In genomic region chr2:12221671-12222070, GRCm38 (mm10) we compare ENCODE assay signal across 12 mouse cellular contexts.
DNase-seq lines count a peak whose midpoint lies in the region; ATAC-seq lines count a peak whose summit lies in the region.
"Had no signal": no experiment of that assay in that cellular context is flagged by ENCODE, and none has a peak within 500 bp of the region (broad histone marks: within the 10 kb centered on the region; RNA-seq: fewer than 3 reads in every experiment).

No protein-coding gene starts in this region.

- H3K9me3 ChIP-seq in forebrain, embryonic 15.5 days, result no peaks in the 10 kb centered on the region
- no peaks in the 10 kb centered on the region for H3K9me3 ChIP-seq in forebrain, embryonic 12.5 days
- no peaks in the 10 kb centered on the region for H3K9me3 ChIP-seq in stomach, embryonic 16.5 days (replicated peaks; ENCODE audit: control insufficient read depth, low read length)
- H3K9me3 ChIP-seq: heart, embryonic 13.5 days had no signal

- H3K27me3 ChIP-seq in forebrain, embryonic 15.5 days, result no peaks in the 10 kb centered on the region
- H3K27me3 ChIP-seq in forebrain, embryonic 12.5 days, result no peaks in the 10 kb centered on the region
- no peaks in the 10 kb centered on the region for H3K27me3 ChIP-seq in stomach, embryonic 16.5 days (ENCODE audit: control insufficient read depth, insufficient read depth, low read length)
- H3K27me3 ChIP-seq: heart, embryonic 13.5 days had no signal

- 73% methylated on average over 2 of the region's 2 CpGs for WGBS in forebrain, embryonic 15.5 days
- 81% methylated on average over 2 of the region's 2 CpGs for WGBS in forebrain, embryonic 12.5 days
- WGBS in stomach, embryonic 16.5 days, result 33% methylated on average over 2 of the region's 2 CpGs

- no peaks in the 10 kb centered on the region for H3K36me3 ChIP-seq in forebrain, embryonic 15.5 days
- no peaks in the 10 kb centered on the region for H3K36me3 ChIP-seq in forebrain, embryonic 12.5 days (replicated peaks)
- H3K36me3 ChIP-seq in stomach, embryonic 16.5 days (ENCODE audit: control insufficient read depth, insufficient read depth, low read length), result no peaks in the 10 kb centered on the region

- intact Hi-C loops in left cerebral cortex, postnatal 36 days (cut with DNase I), result no loop called here

- DNase-seq in kidney, postnatal 14 days, result peak; percentile 73
- no peak for DNase-seq in kidney, adult 18-20 months
- DNase-seq in ovary, postnatal 14 days (ENCODE audit: low spot score), result peak; percentile 10
- DNase-seq in ovary, postnatal 10 days (ENCODE audit: low spot score), result no peak
- DNase-seq in left cerebral cortex, postnatal 36 days (ENCODE audit: low spot score in 2 of 2), result no peak
- DNase-seq: cerebellum, adult 18-20 months; gastrocnemius, postnatal 25 days had no signal

- H3K4me1 ChIP-seq in forebrain, embryonic 15.5 days, result no peaks in the 10 kb centered on the region
- no peaks in the 10 kb centered on the region for H3K4me1 ChIP-seq in forebrain, embryonic 12.5 days
- 0 out of 2 replicates have a peak, but pooled peaks cover 3% of the 10 kb centered on the region for H3K4me1 ChIP-seq in stomach, embryonic 16.5 days (ENCODE audit: control insufficient read depth, insufficient read depth, low read length)

- H3K4me3 ChIP-seq in forebrain, embryonic 15.5 days, result no peak overlapping the region
- H3K4me3 ChIP-seq in forebrain, embryonic 12.5 days (replicated peaks), result no peak overlapping the region
- H3K4me3 ChIP-seq in stomach, embryonic 16.5 days (replicated peaks; ENCODE audit: low read length), result no peak overlapping the region
- H3K4me3 ChIP-seq: heart, embryonic 13.5 days had no signal

- no peak overlapping the region for H3K9ac ChIP-seq in forebrain, embryonic 15.5 days (replicated peaks)
- no peak overlapping the region for H3K9ac ChIP-seq in forebrain, embryonic 12.5 days
- H3K9ac ChIP-seq in stomach, embryonic 16.5 days (ENCODE audit: low read length), result no peak overlapping the region
- H3K9ac ChIP-seq: heart, embryonic 13.5 days had no signal

- H3K4me2 ChIP-seq in forebrain, embryonic 15.5 days (replicated peaks), result no peak overlapping the region
- no peak overlapping the region for H3K4me2 ChIP-seq in forebrain, embryonic 12.5 days
- no peak overlapping the region for H3K4me2 ChIP-seq in stomach, embryonic 16.5 days (ENCODE audit: low read depth, low read length)
- H3K4me2 ChIP-seq: heart, embryonic 13.5 days had no signal

- H3K27ac ChIP-seq in forebrain, embryonic 15.5 days (replicated peaks), result no peak overlapping the region
- H3K27ac ChIP-seq in forebrain, embryonic 12.5 days, result no peak overlapping the region
- peak overlapping the region; percentile 59 for H3K27ac ChIP-seq in stomach, embryonic 16.5 days (ENCODE audit: low read length)
- H3K27ac ChIP-seq: heart, embryonic 13.5 days; macrophage had no signal

- ATAC-seq in forebrain, embryonic 15.5 days (replicated peaks), result peak; percentile 64
- no peak for ATAC-seq in forebrain, embryonic 12.5 days (ENCODE audit: low FRiP score)
- peak; percentile 89 for ATAC-seq in stomach, embryonic 16.5 days (ENCODE audit: insufficient read depth, low FRiP score)

Comparison
In these comparisons a context has a peak if more than half of its experiments do, and no peak if none do; other contexts are left out.
1. DNase-seq: peak in kidney, postnatal 14 days (single experiment) and ovary, postnatal 14 days (single experiment); none in kidney, adult 18-20 months (single experiment), ovary, postnatal 10 days (single experiment) and left cerebral cortex, postnatal 36 days (0 of 2).